Mouse (Mus musculus): Measurements from ENCODE around the gene Rab36. TPM values are rescaled to one million over a fixed set of nuclear protein-coding genes. Genes with fewer than 3 reads are reported as not detected.
A peak's percentile ranks its signal among the peaks of the same experiment; 100 is the strongest.

The Rab36 gene
- polyA plus RNA-seq, 1 experiment from 2014 or later, result 22.7 TPM

DNA sequence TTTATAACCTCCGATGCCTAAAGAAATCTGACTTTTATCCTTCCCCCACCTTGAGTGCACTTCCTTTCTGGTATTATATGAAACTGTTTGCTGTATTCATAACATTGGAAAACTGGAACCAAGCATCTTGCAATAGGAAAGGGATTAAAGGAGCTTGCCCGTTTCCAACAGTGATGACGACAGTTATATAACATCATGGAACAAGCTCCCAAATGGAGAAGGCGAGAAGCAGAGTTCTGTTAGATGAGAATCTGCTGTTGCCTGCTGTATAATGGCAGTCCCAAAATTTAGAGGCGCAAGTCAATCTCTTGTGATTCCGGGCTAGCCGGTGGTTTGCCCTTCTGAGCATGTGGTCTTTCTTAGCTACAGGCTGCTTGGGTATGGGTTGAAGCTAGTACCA is 58.4 kb downstream of the Rab36 start:
- no peak for ATAC-seq
- 94% methylated on average over 7 of the region's 7 CpGs for WGBS
- Histone ChIP-seq H3K36me3 (ENCODE audit: control insufficient read depth, insufficient read depth, low read length) (no peaks in the 10 kb centered on the region), H3K9me3 (replicated peaks; ENCODE audit: control insufficient read depth, low read length, poor library complexity, severe bottlenecking) (no peaks in the 10 kb centered on the region), H3K27me3 (ENCODE audit: control insufficient read depth, insufficient read depth, low read depth, low read length) (no peaks in the 10 kb centered on the region), H3K9ac (ENCODE audit: low read depth, low read length) (no peak overlapping the region), H3K4me1 (ENCODE audit: control insufficient read depth, insufficient read depth, low read length) (peaks cover 26% of the 10 kb centered on the region), H3K27ac (ENCODE audit: low read length) (no peak overlapping the region), H3K4me2 (ENCODE audit: low read length) (no peak overlapping the region), H3K4me3 (ENCODE audit: low read depth, low read length) (no peak overlapping the region)

DNA sequence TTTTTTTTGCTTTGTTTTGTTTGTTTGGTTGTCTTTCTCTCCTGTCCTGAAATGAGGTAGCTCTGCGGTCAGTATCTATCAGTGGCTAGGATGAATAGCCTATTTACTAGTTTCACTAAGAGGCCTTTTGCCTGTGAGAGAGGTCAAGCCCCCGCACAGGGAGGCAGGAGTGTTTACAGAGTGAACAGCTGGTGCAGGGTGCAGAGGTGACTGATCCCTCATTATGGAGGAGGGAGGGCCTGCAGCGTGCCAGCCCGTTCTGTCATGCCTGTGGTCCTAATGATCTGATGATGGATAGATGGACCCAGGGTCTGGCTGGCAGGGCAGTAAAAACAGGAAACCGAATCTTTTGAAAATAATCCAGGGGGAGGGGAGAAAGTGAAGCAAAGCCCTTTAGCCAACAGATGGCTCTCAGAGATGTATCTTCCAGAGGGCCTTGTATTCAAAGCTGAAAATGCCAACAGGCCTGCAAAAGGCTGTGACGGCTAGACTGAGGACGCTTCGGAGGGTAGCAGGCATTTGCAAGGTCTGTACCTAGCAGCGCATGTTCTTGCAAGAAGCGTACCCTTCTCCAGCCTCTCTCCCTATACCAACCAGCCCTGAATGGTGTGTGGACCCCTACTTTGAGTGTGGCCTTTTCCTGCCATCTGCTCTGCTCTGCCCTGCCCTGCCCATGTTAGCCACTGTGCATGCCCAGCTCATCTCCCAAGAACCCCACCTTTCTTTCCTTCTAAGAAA is 61.8 kb downstream of the Rab36 start:
- no peak overlapping the region for H3K9ac ChIP-seq (ENCODE audit: low read depth, low read length)
- WGBS, result 37% methylated on average over 10 of the region's 10 CpGs
- no peak overlapping the region for H3K4me3 ChIP-seq (ENCODE audit: low read depth, low read length)
- no peaks in the 10 kb centered on the region for H3K27me3 ChIP-seq (ENCODE audit: control insufficient read depth, insufficient read depth, low read depth, low read length)
- H3K9me3 ChIP-seq (replicated peaks; ENCODE audit: control insufficient read depth, low read length, poor library complexity, severe bottlenecking), result no peaks in the 10 kb centered on the region
- H3K4me2 ChIP-seq (ENCODE audit: low read length), result no peak overlapping the region
- peaks cover 21% of the 10 kb centered on the region for H3K4me1 ChIP-seq (ENCODE audit: control insufficient read depth, insufficient read depth, low read length)
- peak; percentile 34; the same call in 1 of the 2 replicates for ATAC-seq
- H3K27ac ChIP-seq (ENCODE audit: low read length), result peak overlapping the region; percentile 26
- H3K36me3 ChIP-seq (ENCODE audit: control insufficient read depth, insufficient read depth, low read length), result no peaks in the 10 kb centered on the region

DNA sequence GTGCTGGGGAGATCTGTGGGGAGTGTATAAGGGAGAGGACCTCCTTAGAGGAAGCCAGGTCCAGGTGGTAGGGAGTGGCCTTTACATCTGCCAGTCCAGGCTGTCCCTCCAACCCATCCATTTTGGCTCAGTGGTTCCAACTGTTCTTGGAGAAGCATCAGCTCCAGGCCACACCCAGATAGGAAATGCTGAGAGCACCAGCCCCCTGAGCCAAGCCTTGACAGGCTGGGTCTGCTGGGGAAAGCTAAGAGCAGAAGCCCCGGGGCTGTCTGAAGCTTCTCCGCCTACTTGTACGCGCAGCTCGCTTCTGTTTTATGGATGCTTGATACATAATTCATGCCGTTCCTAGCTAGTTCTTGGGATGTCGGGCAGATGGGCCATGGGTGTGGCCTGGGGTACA is 63.4 kb downstream of the Rab36 start:
- no peaks in the 10 kb centered on the region for H3K36me3 ChIP-seq (ENCODE audit: control insufficient read depth, insufficient read depth, low read length)
- H3K4me3 ChIP-seq (ENCODE audit: low read depth, low read length), result no peak overlapping the region
- no peak for ATAC-seq
- H3K9me3 ChIP-seq (replicated peaks; ENCODE audit: control insufficient read depth, low read length, poor library complexity, severe bottlenecking), result no peaks in the 10 kb centered on the region
- no peaks in the 10 kb centered on the region for H3K27me3 ChIP-seq (ENCODE audit: control insufficient read depth, insufficient read depth, low read depth, low read length)
- H3K27ac ChIP-seq (ENCODE audit: low read length), result 0 out of 2 replicates have a peak overlapping the region, but pooled peaks have one; percentile 23
- no peak overlapping the region for H3K9ac ChIP-seq (ENCODE audit: low read depth, low read length)
- no peak overlapping the region for H3K4me2 ChIP-seq (ENCODE audit: low read length)
- H3K4me1 ChIP-seq (ENCODE audit: control insufficient read depth, insufficient read depth, low read length), result peaks cover 30% of the 10 kb centered on the region
- 42% methylated on average over 7 of the region's 7 CpGs for WGBS

DNA sequence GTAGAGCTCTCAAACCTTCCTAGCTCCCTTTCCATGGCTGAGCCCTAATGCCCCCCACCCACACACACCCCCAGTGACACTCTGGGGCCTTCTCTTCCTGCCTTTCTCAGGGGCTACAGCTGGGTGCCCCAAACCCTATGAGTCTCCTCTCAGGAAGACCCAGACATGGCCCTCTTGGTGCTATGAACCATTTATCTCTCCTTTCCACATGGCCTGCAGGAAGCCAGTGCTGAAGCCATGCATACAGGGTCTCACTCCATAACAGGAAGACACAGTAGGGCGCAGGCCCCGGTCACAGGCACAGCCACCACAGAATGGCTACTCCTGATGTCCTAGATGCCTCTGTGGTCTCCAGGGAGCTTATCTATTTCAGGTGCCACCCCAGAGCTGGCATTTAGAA is 66.6 kb downstream of the Rab36 start:
- H3K4me2 ChIP-seq (ENCODE audit: low read length), result no peak overlapping the region
- no peak overlapping the region for H3K4me3 ChIP-seq (ENCODE audit: low read depth, low read length)
- WGBS, result 86% methylated on average over 2 of the region's 2 CpGs
- H3K27ac ChIP-seq (ENCODE audit: low read length), result no peak overlapping the region
- H3K27me3 ChIP-seq (ENCODE audit: control insufficient read depth, insufficient read depth, low read depth, low read length), result no peaks in the 10 kb centered on the region
- peaks cover 28% of the 10 kb centered on the region for H3K4me1 ChIP-seq (ENCODE audit: control insufficient read depth, insufficient read depth, low read length)
- no peak for ATAC-seq
- H3K9me3 ChIP-seq (replicated peaks; ENCODE audit: control insufficient read depth, low read length, poor library complexity, severe bottlenecking), result no peaks in the 10 kb centered on the region
- H3K9ac ChIP-seq (ENCODE audit: low read depth, low read length), result no peak overlapping the region
- no peaks in the 10 kb centered on the region for H3K36me3 ChIP-seq (ENCODE audit: control insufficient read depth, insufficient read depth, low read length)

Other genes starting within 250 kb of the Rab36 start
- gene Gnaz, start 69.9 kb upstream of the Rab36 start, polyA plus RNA-seq (2015; fragmentation: Nextera tagmentation; extraction: Ambion mirVana), result 92.6 and 103 TPM in 2 replicates
- 0.55 and 0.62 TPM in 2 replicates for gene Rsph14, start 4.5 kb upstream of the Rab36 start, polyA plus RNA-seq (2015; fragmentation: Nextera tagmentation; extraction: Ambion mirVana)
- gene Bcr, start 23.5 kb downstream of the Rab36 start, polyA plus RNA-seq (2015; fragmentation: Nextera tagmentation; extraction: Ambion mirVana), result 12.4 and 13.8 TPM in 2 replicates
- gene Specc1l, start 175.0 kb downstream of the Rab36 start, polyA plus RNA-seq (2015; fragmentation: Nextera tagmentation; extraction: Ambion mirVana), result 30.9 and 33.5 TPM in 2 replicates

Measured in midbrain, embryonic 16.5 days (tissue).